Mouse (Mus musculus): ENCODE results near the gene Tbc1d22a. TPM values are rescaled to one million over a fixed set of nuclear protein-coding genes. Genes with fewer than 3 reads are reported as not detected.
"Not testable (repeated sequence)": the region's sequence is repeated elsewhere in the genome, so short reads cannot be mapped to it uniquely, and the experiment has no call there.

The Tbc1d22a gene
- total and polyA plus RNA-seq, 3 experiments: 34.5 to 44.4 (median 37.7) TPM

GRCm38 (mm10) chr15:86203292-86203793, 10.9 kb upstream of the Tbc1d22a start:
- no peak for DNase-seq

- peak; percentile 80 for DNase-seq
These were observed 10.2 kb upstream of the Tbc1d22a start for GRCm38 (mm10) chr15:86203942-86204561.

GRCm38 (mm10) chr15:86205300-86205699, 9.0 kb upstream of the Tbc1d22a start:
- peak; percentile 71 for DNase-seq

- no peak for DNase-seq
These were observed 7.9 kb upstream of the Tbc1d22a start for GRCm38 (mm10) chr15:86206385-86206784.

GRCm38 (mm10) chr15:86212193-86212592, 2.1 kb upstream of the Tbc1d22a start:
- DNase-seq: not testable (repeated sequence)

GRCm38 (mm10) chr15:86214549-86215201, 416 bp downstream of the Tbc1d22a start:
- DNase-seq: no peak

- not testable (repeated sequence) for DNase-seq
These were observed 2.4 kb downstream of the Tbc1d22a start for GRCm38 (mm10) chr15:86216641-86217040.

GRCm38 (mm10) chr15:86219534-86220228, 5.4 kb downstream of the Tbc1d22a start:
- DNase-seq: no peak

GRCm38 (mm10) chr15:86220229-86220630, 6.0 kb downstream of the Tbc1d22a start:
- DNase-seq: peak; percentile 62

- no peak for DNase-seq
These were observed 6.5 kb downstream of the Tbc1d22a start for GRCm38 (mm10) chr15:86220715-86221114.

GRCm38 (mm10) chr15:86221369-86221768, 7.1 kb downstream of the Tbc1d22a start:
- DNase-seq: no peak

- not testable (repeated sequence) for DNase-seq
These were observed 7.6 kb downstream of the Tbc1d22a start for GRCm38 (mm10) chr15:86221901-86222300.

GRCm38 (mm10) chr15:86224972-86225551, 10.8 kb downstream of the Tbc1d22a start:
- DNase-seq: no peak

- DNase-seq: no peak
These were observed 12.0 kb downstream of the Tbc1d22a start for GRCm38 (mm10) chr15:86226221-86226620.

- no peak for DNase-seq
These were observed 12.7 kb downstream of the Tbc1d22a start for GRCm38 (mm10) chr15:86226968-86227367.

- DNase-seq: peak; percentile 68
These were observed 13.9 kb downstream of the Tbc1d22a start for GRCm38 (mm10) chr15:86228186-86228585.

- no peak for DNase-seq
These were observed 14.8 kb downstream of the Tbc1d22a start for GRCm38 (mm10) chr15:86229088-86229487.

- DNase-seq: no peak
These were observed 15.4 kb downstream of the Tbc1d22a start for GRCm38 (mm10) chr15:86229623-86230022.

GRCm38 (mm10) chr15:86231170-86231569, 16.9 kb downstream of the Tbc1d22a start:
- DNase-seq: no peak

- DNase-seq: no peak
These were observed 17.7 kb downstream of the Tbc1d22a start for GRCm38 (mm10) chr15:86231831-86232512.

GRCm38 (mm10) chr15:86234001-86234400, 19.7 kb downstream of the Tbc1d22a start:
- DNase-seq: no peak
